Mouse (Mus musculus): ENCODE measurements around the gene Poln. TPM values are rescaled to one million over a fixed set of nuclear protein-coding genes. Genes with fewer than 3 reads are reported as not detected.

The Poln gene
- total RNA-seq, 2 experiments from 2014 or later: 0.98 to 2.0 TPM

- DNase-seq: no peak
- intact Hi-C loops (cut with DNase I): loop anchor here (5.0 kb wide), 1 partner anchor 45 kb away; no protein-coding TSS in a partner anchor
Measured at GRCm38 (mm10) chr5:34147554-34147953, 21.7 kb downstream of the Poln start.

GRCm38 (mm10) chr5:34139751-34140150 lies 29.5 kb downstream of the Poln start:
- intact Hi-C loops (cut with DNase I): loop anchor here (1.0 kb wide), 1 partner anchor 116 kb away; no protein-coding TSS in a partner anchor
- peak; percentile 46 to 66 for DNase-seq

GRCm38 (mm10) chr5:34132731-34133130 lies 36.5 kb downstream of the Poln start:
- intact Hi-C loops (cut with DNase I): no loop called here
- DNase-seq: no peak

GRCm38 (mm10) chr5:34124131-34124530 lies 45.1 kb downstream of the Poln start:
- no peak for DNase-seq

GRCm38 (mm10) chr5:34119121-34119856 lies 50.0 kb downstream of the Poln start:
- intact Hi-C loops (cut with DNase I): no loop called here
- DNase-seq: no peak

More at GRCm38 (mm10) chr5:34124131-34124530, 45.1 kb downstream of the Poln start:
- intact Hi-C loops (cut with DNase I): no loop called here

- intact Hi-C loops (cut with DNase I): no loop called here
- DNase-seq: peak in 1 of 2 experiments; percentile 3
Measured at GRCm38 (mm10) chr5:34105681-34106080, 63.6 kb downstream of the Poln start.

- intact Hi-C loops (cut with DNase I): loop anchor here (5.0 kb wide), 2 partner anchors 100 to 160 kb away; no protein-coding TSS in a partner anchor
- DNase-seq: peak; percentile 3 to 49
Measured at GRCm38 (mm10) chr5:34097333-34097732, 71.9 kb downstream of the Poln start.

GRCm38 (mm10) chr5:34093021-34093420 lies 76.2 kb downstream of the Poln start:
- no peak for DNase-seq
- intact Hi-C loops (cut with DNase I): no loop called here

- intact Hi-C loops (cut with DNase I): no loop called here
- DNase-seq: peak in 1 of 2 experiments; percentile 19
Measured at GRCm38 (mm10) chr5:34032520-34032919, 136.7 kb downstream of the Poln start.

GRCm38 (mm10) chr5:34031022-34031421 lies 138.2 kb downstream of the Poln start:
- intact Hi-C loops (cut with DNase I): no loop called here
- no peak for DNase-seq

GRCm38 (mm10) chr5:34030101-34030500 lies 139.1 kb downstream of the Poln start:
- intact Hi-C loops (cut with DNase I): no loop called here
- no peak for DNase-seq

- no peak for DNase-seq
- intact Hi-C loops (cut with DNase I): no loop called here
Measured at GRCm38 (mm10) chr5:34018968-34019367, 150.3 kb downstream of the Poln start.

- no peak for DNase-seq
- intact Hi-C loops (cut with DNase I): no loop called here
Measured at GRCm38 (mm10) chr5:34014652-34015051, 154.6 kb downstream of the Poln start.

GRCm38 (mm10) chr5:34007392-34007941 lies 161.8 kb downstream of the Poln start:
- no peak for DNase-seq
- intact Hi-C loops (cut with DNase I): no loop called here

- intact Hi-C loops (cut with DNase I): no loop called here
- DNase-seq: no peak
Measured at GRCm38 (mm10) chr5:34006832-34007231, 162.4 kb downstream of the Poln start.

- intact Hi-C loops (cut with DNase I): no loop called here
- DNase-seq: no peak
Measured at GRCm38 (mm10) chr5:34004618-34005017, 164.6 kb downstream of the Poln start.

- intact Hi-C loops (cut with DNase I): no loop called here
- no peak for DNase-seq
Measured at GRCm38 (mm10) chr5:34002636-34003035, 166.6 kb downstream of the Poln start.

GRCm38 (mm10) chr5:34001401-34001800 lies 167.8 kb downstream of the Poln start:
- intact Hi-C loops (cut with DNase I): no loop called here
- no peak for DNase-seq

- intact Hi-C loops (cut with DNase I): no loop called here
- no peak for DNase-seq
Measured at GRCm38 (mm10) chr5:34000809-34001208, 168.4 kb downstream of the Poln start.

GRCm38 (mm10) chr5:33999466-34000090 lies 169.7 kb downstream of the Poln start:
- no peak for DNase-seq
- intact Hi-C loops (cut with DNase I): no loop called here

GRCm38 (mm10) chr5:33998505-33998877 lies 170.8 kb downstream of the Poln start:
- no peak for DNase-seq
- intact Hi-C loops (cut with DNase I): no loop called here

Data from heart, postnatal 14 days (tissue).